Mouse (Mus musculus) frontal cortex, postnatal 14 days (tissue): Measurements from ENCODE around the gene Agl.

Experiments
- DNase-seq, 2 experiments: peaks; one replicate each; pipeline ENCODE4 v3.0.0; 2022; ENCODE audit warnings: low spot score in 2 of 2

Gene Agl

DNA sequence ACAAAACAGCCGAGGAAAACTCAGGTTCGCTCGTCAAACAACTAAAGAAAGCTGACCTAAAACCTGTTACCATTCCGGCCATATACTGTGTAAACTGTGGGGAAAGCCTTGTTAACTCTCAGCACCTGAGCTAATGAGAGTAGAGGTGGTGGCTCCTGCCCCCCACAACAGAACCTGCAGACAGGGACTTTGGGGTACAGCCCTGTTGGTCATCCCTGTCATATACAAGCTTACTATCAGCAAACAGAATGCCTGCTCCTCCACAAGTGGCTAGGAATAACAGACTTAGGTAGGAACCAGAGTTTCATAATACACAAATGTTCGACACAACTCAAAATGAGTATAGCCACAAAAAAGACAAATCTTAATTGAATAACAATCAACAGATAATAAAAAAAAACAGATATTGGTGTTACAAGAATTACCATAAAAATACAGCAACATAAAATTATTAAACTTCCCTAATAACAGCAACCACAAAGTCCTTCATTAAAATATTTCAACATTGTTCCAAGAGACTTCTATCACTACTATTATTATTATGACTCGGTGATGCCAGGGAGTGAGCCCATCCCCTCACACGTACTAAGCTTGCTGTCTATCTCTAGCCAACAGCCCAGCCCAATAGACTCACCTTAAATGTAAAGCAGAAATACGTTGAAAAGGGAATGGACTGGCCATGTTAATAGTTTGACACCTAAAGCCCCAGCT lies 112.9 kb downstream of the Agl start:
- DNase-seq, result no peak

DNA sequence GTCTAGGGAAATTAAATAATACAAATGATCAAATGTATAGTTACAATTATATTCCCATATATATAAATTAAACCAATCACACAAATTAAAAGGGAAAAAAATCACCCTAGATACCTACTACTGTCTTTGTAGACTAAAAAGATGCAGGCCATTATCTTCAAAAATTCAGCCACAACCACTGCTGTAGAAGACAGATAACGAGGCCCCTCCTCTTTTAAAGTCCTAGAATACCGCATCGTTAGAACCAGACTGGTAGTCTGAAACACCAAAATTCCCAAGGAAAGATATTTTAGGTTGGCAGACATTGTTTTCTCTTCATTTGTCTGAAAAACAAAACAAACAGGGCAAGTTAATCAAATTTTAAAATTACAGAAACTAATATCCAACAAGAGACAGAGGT lies 113.7 kb downstream of the Agl start:
- no peak for DNase-seq
